Mouse (Mus musculus): ENCODE results near the gene Ss18l1.

- TF ChIP-seq ELF1 (IDR thresholded peaks at IDR 0.05; ENCODE audit: low read depth, low read length), result no peak
- no peak for TF ChIP-seq EP300 (IDR thresholded peaks at IDR 0.05; ENCODE audit: low read length)
- no peak for TF ChIP-seq CTCF (conservative IDR thresholded peaks at IDR 0.05 in 1 of 2, IDR thresholded peaks at IDR 0.05 in 1 of 2; ENCODE audit: low read depth in 2 of 2, low read length in 2 of 2)
- TF ChIP-seq POLR2A (IDR thresholded peaks at IDR 0.05; ENCODE audit: low read depth, low read length), result no peak
- TF ChIP-seq MAFK (IDR thresholded peaks at IDR 0.05; ENCODE audit: insufficient replicate concordance, low read length), result no peak
These were observed 40.8 kb downstream of the Ss18l1 start for GRCm38 (mm10) chr2:180083063-180083462.
